Mouse (Mus musculus) hematopoietic stem cell, adult 5-6 weeks (primary cell): ENCODE results near the gene Ripply3. TPM values are rescaled to one million over a fixed set of nuclear protein-coding genes. Genes with fewer than 3 reads are reported as not detected.

ENCODE experiments used
- ATAC-seq, 2 experiments: fragments of 125-278 bp in 1 of 2; replicated peaks in 1 of 2; 2 replicates each; pipeline ENCODE4 v1.8.0; 2016 to 2017; ENCODE audit warnings: inconsistent platforms in 2 of 2, mild to moderate bottlenecking in 2 of 2, moderate number of reproducible peaks in 2 of 2, low read depth in 1 of 2, moderate TSS enrichment in 1 of 2; ENCODE audit not compliant: low FRiP score in 2 of 2, poor library complexity in 2 of 2, severe bottlenecking in 2 of 2, insufficient read depth in 1 of 2, low TSS enrichment in 1 of 2
- total RNA-seq: library from RNA; stranded (forward); fragments of 172-1452, 232-1000 nt; gene quantifications from 2 replicates; pipeline ENCODE4 v1.2.3, GENCODE M21; 2017

Ripply3 gene
- total RNA-seq, 1 experiment from 2014 or later: 1.7 TPM

- ATAC-seq: no peak
These were observed 51.2 kb downstream of the Ripply3 start for GRCm38 (mm10) chr16:94379386-94379785.

- no peak for ATAC-seq
These were observed 55.1 kb downstream of the Ripply3 start for GRCm38 (mm10) chr16:94383277-94383676.

Other genes starting within 250 kb of the Ripply3 start
- gene Sim2, start 243.5 kb upstream of the Ripply3 start, total RNA-seq: not detected in 2 replicates
- 9.8 and 11.7 TPM in 2 replicates for gene Hlcs, start 14.8 kb upstream of the Ripply3 start, total RNA-seq
- gene Ttc3, start 42.2 kb downstream of the Ripply3 start, total RNA-seq: 323 and 338 TPM in 2 replicates
- gene Pigp, start 43.4 kb downstream of the Ripply3 start, total RNA-seq: 33.9 and 60.3 TPM in 2 replicates
- gene Vps26c, start 198.4 kb downstream of the Ripply3 start, total RNA-seq: 21.4 and 44.2 TPM in 2 replicates
- gene Dyrk1a, start 241.6 kb downstream of the Ripply3 start, total RNA-seq: 84.5 and 89.6 TPM in 2 replicates